Mouse (Mus musculus) testis, adult 2 months (tissue): Measurements from ENCODE around the gene Tpm1.

Source experiments
- CTCF ChIP-seq: fragments of 200-500 bp; IDR thresholded peaks from 2 replicates; pipeline ENCODE4 v1.5.1; 2012; ENCODE audit warnings: low read depth, mild to moderate bottlenecking, inconsistent platforms, low read length, moderate library complexity; ENCODE audit not compliant: control insufficient read depth, insufficient read depth, insufficient replicate concordance
- POLR2A ChIP-seq: fragments of 200-500 bp; IDR thresholded peaks from 2 replicates; pipeline ENCODE4 v1.6.1; 2012; ENCODE audit warnings: low read depth, mild to moderate bottlenecking, inconsistent platforms, low read length, moderate library complexity; ENCODE audit not compliant: control insufficient read depth

GRCm38 (mm10) chr9:67066616-67067015 is 17.4 kb upstream of the Tpm1 start:
- no peak for TF ChIP-seq POLR2A
- no peak for TF ChIP-seq CTCF
